Mouse (Mus musculus): ENCODE data around the gene Ttc30a1.

GRCm38 (mm10) chr2:75953320-75953719, 28.4 kb downstream of the Ttc30a1 start:
- TF ChIP-seq GATA1 (IDR thresholded peaks at IDR 0.05; ENCODE audit: borderline replicate concordance, low read length) (no peak), CTCF (IDR thresholded peaks at IDR 0.05; ENCODE audit: low read depth, low read length) (no peak)

Data from G1E (cell line).